Mouse (Mus musculus) NIH3T3 (cell line): ENCODE measurements around the gene Tinag.
"Not testable (repeated sequence)": the region's sequence is repeated elsewhere in the genome, so short reads cannot be mapped to it uniquely, and the experiment has no call there.

ENCODE experiments used
- DNase-seq: peaks from one replicate; pipeline ENCODE4 v3.0.0-alpha.2; 2012; ENCODE audit warnings: low read depth

Tinag gene

DNA sequence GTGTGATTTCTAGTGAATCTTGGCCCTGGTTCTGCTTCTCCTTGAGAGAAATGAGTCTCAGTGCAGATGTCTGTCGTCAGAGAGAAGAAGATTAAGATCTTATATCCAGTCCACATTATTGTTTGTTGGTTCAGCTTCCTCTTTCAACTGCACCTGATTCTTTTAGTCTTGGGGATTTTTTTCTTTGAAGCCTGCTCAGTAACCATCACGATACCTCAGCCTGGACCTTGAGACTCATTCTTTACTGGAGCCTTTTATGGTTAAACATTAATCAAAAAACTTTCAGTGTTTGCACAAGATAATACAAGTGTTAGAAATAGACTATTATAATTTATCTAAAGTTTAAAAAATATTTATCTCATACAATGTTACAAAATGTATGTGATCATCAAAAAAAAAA is at the start of gene Tinag:
Gene Tinag (minus strand): TSS at position 210 of the 400 bp plus-strand sequence.
- DNase-seq: no peak

DNA sequence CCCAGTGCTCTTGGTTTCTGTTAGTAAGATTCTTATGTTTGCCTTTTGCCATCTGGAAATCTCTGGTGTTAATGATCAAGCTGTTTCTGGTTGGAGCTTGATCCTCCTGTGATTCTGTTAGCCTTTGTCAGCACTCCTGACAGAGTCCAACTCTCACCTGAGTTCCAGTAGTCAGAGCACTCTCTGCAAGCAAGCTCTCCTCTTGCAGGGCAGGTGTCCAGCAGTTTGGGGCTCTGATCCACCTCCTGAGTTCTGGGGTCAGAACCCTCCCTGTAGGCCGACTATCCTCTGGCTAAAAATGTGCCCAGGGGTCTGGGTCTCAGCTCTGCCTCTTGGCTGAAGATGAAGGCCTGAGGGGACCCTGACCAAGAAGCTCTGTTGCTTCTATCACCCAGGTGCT is 37.6 kb upstream of the Tinag start:
- DNase-seq: not testable (repeated sequence)

DNA sequence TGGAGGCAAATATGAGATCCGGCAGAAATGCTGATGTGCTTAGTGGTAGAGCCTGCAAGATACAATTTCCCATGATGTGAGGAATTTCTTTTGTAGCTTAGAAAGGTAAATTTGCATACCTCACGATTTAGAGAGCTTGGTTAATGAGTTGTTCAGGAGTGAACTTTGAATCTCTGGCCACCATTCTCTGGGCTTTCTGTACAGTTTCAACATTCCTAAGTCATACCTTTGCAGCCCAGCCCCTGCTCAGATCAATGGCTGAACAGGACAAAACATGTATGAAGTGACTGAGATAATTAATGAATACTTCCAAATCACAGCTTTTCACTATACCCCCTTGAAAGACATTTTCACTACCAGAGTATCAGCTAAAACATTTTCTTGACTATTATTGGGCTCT is 26.1 kb upstream of the Tinag start:
- DNase-seq: no peak

DNA sequence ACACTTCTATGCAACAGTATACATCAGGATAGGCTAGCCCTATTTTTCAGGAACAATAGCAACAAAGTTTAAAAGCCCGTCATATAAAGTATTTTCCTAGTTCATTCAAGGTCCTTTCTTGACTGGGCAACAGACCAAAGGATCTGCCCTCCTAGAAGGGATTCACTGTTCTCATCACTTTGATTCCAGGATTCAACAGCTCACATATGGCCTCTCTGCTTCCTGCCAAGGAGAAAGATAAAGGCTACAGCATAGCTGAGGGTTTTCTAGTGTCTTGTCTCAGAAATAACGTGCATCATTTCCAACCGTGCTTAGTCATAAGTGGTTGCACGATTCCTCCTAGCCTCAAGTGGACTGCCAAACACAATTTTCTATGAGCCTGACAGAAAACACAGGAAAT is 11.0 kb upstream of the Tinag start:
- DNase-seq: no peak

GRCm38 (mm10) chr9:77054426-77055193 is 9.0 kb upstream of the Tinag start:
- no peak for DNase-seq

- no peak for DNase-seq
Observed at GRCm38 (mm10) chr9:77051406-77051805, 5.8 kb upstream of the Tinag start.

- no peak for DNase-seq
Observed at GRCm38 (mm10) chr9:77049669-77050068, 4.1 kb upstream of the Tinag start.

GRCm38 (mm10) chr9:77046067-77046715 is 597 bp upstream of the Tinag start:
- no peak for DNase-seq

DNA sequence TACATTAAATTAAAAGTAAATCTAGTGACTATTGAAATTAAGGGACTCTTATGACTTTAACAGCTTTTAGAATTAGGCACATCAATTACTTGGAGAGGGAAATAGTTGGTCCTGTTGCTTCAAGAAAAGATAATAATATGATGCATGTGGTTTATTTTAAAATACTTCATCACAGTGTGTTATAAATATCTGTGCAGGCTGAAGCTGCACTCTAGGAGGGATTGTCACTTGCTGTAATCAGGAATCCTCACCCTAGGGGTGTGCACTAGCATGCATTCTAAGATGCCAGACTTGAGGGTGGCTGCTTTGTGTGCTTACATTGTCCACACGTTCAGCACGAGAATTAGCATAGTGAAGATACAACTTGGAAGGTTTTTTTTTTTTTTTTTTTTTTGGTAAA is 10.2 kb downstream of the Tinag start:
- DNase-seq: no peak

- DNase-seq: peak; percentile 53
Observed at GRCm38 (mm10) chr9:77032430-77033154, 13.0 kb downstream of the Tinag start.

DNA sequence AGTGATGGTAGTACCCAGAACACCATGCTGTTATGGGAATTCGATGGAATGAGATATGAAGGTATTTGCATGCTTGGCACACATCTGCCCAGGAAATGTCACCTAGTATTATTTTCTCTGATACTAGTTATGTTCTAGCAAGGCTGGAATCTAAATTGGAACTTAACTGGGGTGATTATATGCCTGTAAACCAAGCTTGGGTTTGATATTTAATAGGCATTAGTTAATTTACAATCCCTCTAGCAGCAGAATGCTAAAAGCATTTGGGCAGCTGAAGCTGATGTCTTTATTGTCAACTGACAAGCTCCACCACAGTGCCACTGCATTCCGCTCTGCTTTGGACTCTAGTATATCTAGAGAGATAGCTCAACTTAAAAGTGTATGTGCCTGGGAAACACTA is 20.3 kb downstream of the Tinag start:
- DNase-seq: no peak

GRCm38 (mm10) chr9:77018935-77019334 is 26.7 kb downstream of the Tinag start:
- no peak for DNase-seq

DNA sequence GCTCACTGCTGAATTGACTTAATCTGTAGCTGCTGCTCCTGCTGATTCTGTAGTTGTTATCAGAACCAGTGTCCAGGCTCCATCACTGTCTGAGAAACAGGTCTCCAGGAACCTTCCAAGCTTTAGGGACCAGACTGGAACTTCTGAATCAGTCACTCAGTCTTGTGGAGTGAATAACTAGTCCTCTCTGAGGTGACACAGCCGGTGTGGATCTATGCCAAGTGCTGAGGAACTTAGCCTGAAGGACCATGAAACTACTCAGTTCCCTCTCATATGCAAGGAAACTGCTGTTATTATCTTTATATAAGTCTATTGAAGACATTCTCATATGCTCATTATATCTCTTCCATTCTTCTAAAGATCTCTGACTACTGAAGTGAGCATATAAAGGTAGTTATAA is 49.6 kb downstream of the Tinag start:
- no peak for DNase-seq

DNA sequence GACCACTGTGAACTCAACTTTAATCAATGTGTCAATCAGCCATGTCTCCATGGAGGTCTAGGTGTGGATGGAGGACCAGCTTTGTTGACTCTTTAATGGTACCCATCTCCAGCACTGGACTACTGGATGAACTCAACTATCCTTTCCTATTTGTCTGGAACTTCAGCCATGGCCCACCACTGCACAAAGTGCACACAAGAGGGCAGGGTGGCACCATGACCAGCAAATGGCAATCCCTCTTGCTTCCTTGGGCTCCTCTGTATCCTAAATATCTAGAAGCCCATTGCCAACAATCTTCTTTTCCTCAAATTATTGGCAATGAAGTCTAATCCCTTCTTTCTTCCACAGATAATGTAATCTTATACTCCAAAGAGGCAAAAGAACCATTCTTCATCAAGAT is 55.6 kb downstream of the Tinag start:
- no peak for DNase-seq

DNA sequence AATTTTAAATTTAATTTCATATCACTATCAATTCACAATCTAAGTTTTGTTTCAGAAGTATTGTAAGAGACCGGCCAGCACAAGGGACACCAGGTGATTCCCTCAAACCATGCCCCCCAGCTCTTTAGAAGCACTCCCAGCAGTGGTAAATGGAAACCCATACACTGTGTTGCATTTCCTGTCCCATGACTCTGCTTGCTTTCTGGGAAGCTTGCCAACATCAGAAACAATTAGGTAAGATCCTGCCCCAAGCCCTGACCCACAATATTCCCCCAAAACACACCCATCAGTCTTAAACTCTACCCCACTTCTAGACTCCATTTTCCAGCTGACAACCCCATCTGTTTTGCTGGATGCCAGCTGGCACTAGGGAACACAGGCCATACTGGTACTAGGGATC is 110.8 kb downstream of the Tinag start:
- DNase-seq: no peak

- DNase-seq: peak; percentile 1
Observed at GRCm38 (mm10) chr9:76915093-76915661, 130.4 kb downstream of the Tinag start.
